Mouse (Mus musculus) lung, adult 2 months (tissue): ENCODE results near the gene Adap1.

ENCODE experiments used
- CTCF ChIP-seq: fragments of 200-500 bp; IDR thresholded peaks from 2 replicates; pipeline ENCODE4 v1.5.1; 2011; ENCODE audit warnings: mild to moderate bottlenecking, low read length, control low read depth; ENCODE audit not compliant: insufficient read depth
- POLR2A ChIP-seq: fragments of 200-500 bp; IDR thresholded peaks from 2 replicates; pipeline ENCODE4 v1.6.1; 2011; ENCODE audit warnings: low read depth, mild to moderate bottlenecking, control low read depth, low read length, borderline replicate concordance; ENCODE audit errors: extremely low read depth

DNA sequence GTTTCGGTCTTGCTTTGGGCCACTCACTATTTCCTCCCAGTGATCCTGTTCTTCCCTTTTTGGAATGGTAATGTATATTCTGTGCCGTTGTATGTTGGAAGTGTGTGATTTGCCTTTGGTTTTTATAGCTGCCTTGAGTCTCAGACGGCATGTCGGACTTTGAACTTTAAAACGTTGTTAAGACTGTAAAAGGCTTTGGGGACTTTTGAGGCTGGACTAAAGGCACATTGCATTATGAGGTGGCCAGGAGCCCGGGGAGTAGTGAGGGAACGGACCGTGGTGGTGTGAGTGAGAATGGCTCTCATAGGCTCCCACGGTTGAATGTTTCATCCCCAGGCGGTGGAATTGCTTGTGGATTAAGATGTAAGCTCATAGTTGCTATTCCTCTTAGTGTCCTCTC is 28.3 kb downstream of the Adap1 start:
- no peak for TF ChIP-seq CTCF
- TF ChIP-seq POLR2A, result no peak
